Mouse (Mus musculus) cerebellum, adult 2 months (tissue): ENCODE measurements around the gene Them7.

Source experiments
- CTCF ChIP-seq: fragments of 200-500 bp; IDR thresholded peaks from 2 replicates; pipeline ENCODE4 v1.5.1; 2011; ENCODE audit warnings: low read depth, mild to moderate bottlenecking, control low read depth, low read length, moderate library complexity, borderline replicate concordance; ENCODE audit not compliant: insufficient read depth
- POLR2A ChIP-seq: fragments of 200-500 bp; IDR thresholded peaks from 2 replicates; pipeline ENCODE4 v1.6.1; 2011; ENCODE audit warnings: low read length, control low read depth, borderline replicate concordance; ENCODE audit not compliant: insufficient read depth

DNA sequence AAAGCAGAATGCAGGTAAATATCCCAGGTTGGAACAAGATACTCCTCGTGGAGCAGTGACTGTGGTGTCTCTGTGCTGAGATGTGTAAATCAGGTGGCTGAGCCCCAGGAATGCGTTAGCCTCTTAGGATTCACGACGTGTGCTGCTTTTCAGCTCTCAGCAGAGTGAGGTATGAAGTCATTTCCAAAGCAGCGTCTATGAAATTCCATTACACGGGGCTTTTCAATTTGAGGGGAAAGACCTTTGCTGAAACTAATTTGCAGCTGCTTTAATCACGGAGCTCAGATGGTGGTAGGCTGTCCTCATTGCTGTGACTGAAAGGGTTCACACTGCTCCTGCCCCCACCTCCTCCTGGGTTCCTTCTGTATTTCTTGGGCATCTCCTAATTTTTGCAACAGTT, 87.9 kb downstream of the Them7 start:
- no peak for TF ChIP-seq CTCF
- TF ChIP-seq POLR2A: no peak
